Mouse (Mus musculus) splenic B cell, adult 2 months (primary cell): Measurements from ENCODE around the gene Kcnk1.

Experiments used
- DNase-seq: peaks from one replicate; pipeline ENCODE4 v3.0.0-alpha.2; 2011; ENCODE audit warnings: low read depth, low spot score
- H3K27me3 ChIP-seq: 2 replicates; pipeline ENCODE4 v1.6.1; 2012; ENCODE audit warnings: mild to moderate bottlenecking, low read length, moderate library complexity, mixed read lengths; ENCODE audit not compliant: control insufficient read depth, poor library complexity, insufficient read depth, severe bottlenecking
- H3K36me3 ChIP-seq: 2 replicates; pipeline ENCODE4 v1.6.1; 2012; ENCODE audit warnings: mild to moderate bottlenecking, low read length, moderate library complexity, mixed read lengths; ENCODE audit not compliant: control insufficient read depth, poor library complexity, insufficient read depth, severe bottlenecking

Kcnk1 gene

GRCm38 (mm10) chr8:126058876-126059275 lies 63.9 kb downstream of the Kcnk1 start:
- no peaks in the 10 kb centered on the region for H3K27me3 ChIP-seq
- DNase-seq, result no peak
- no peaks in the 10 kb centered on the region for H3K36me3 ChIP-seq

GRCm38 (mm10) chr8:126062844-126063243 lies 67.9 kb downstream of the Kcnk1 start:
- Histone ChIP-seq H3K27me3 (no peaks in the 10 kb centered on the region), H3K36me3 (no peaks in the 10 kb centered on the region)
- no peak for DNase-seq

- no peak for DNase-seq
- H3K27me3 ChIP-seq, result no peaks in the 10 kb centered on the region
- no peaks in the 10 kb centered on the region for H3K36me3 ChIP-seq
Measured at GRCm38 (mm10) chr8:126063832-126064409, 69.0 kb downstream of the Kcnk1 start.

GRCm38 (mm10) chr8:126064587-126065145 lies 69.7 kb downstream of the Kcnk1 start:
- H3K36me3 ChIP-seq, result no peaks in the 10 kb centered on the region
- no peaks in the 10 kb centered on the region for H3K27me3 ChIP-seq
- DNase-seq, result no peak

- no peaks in the 10 kb centered on the region for H3K27me3 ChIP-seq
- no peaks in the 10 kb centered on the region for H3K36me3 ChIP-seq
- no peak for DNase-seq
Measured at GRCm38 (mm10) chr8:126067306-126067705, 72.3 kb downstream of the Kcnk1 start.

- no peaks in the 10 kb centered on the region for H3K27me3 ChIP-seq
- no peak for DNase-seq
- no peaks in the 10 kb centered on the region for H3K36me3 ChIP-seq
Measured at GRCm38 (mm10) chr8:126068136-126068535, 73.2 kb downstream of the Kcnk1 start.

- Histone ChIP-seq H3K36me3 (no peaks in the 10 kb centered on the region), H3K27me3 (no peaks in the 10 kb centered on the region)
- DNase-seq, result no peak
Measured at GRCm38 (mm10) chr8:126072678-126073077, 77.7 kb downstream of the Kcnk1 start.

- Histone ChIP-seq H3K36me3 (no peaks in the 10 kb centered on the region), H3K27me3 (no peaks in the 10 kb centered on the region)
- no peak for DNase-seq
Measured at GRCm38 (mm10) chr8:126073141-126073740, 78.3 kb downstream of the Kcnk1 start.

- Histone ChIP-seq H3K36me3 (no peaks in the 10 kb centered on the region), H3K27me3 (no peaks in the 10 kb centered on the region)
- DNase-seq, result no peak
Measured at GRCm38 (mm10) chr8:126074111-126074510, 79.1 kb downstream of the Kcnk1 start.

- H3K27me3 ChIP-seq, result no peaks in the 10 kb centered on the region
- DNase-seq, result peak; percentile 58
Measured at GRCm38 (mm10) chr8:126075400-126075799, 80.4 kb downstream of the Kcnk1 start.

More at GRCm38 (mm10) chr8:126075400-126075799, 80.4 kb downstream of the Kcnk1 start:
- H3K36me3 ChIP-seq, result no peaks in the 10 kb centered on the region
